In the genomic region with DNA sequence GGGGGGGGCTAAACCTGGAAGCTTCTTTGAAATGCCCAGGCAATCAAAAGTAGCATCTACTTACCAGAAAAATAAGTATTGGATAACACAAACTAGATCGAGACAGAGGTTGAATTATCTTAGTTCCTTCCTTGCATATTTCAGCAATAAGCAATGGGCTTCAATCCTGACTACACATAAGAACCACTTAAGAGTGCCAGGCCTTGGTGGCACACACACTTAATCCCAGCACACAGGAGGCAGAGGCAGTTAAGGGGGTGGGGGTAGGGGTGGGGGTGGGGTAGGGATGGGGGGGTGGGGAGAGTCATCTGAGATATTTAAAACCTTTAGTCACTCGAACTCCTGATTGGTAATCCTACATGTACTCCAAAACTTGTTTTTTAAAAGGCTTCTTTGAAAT, we compare ENCODE assay signal across 15 mouse cellular contexts.
"Had no signal": no experiment of that assay in that cellular context is flagged by ENCODE, and none has a peak within 500 bp of the region (broad histone marks: within the 10 kb centered on the region; RNA-seq: fewer than 3 reads in every experiment).

No protein-coding gene starts in this region.

- H3K36me3 ChIP-seq: kidney, embryonic 15.5 days; limb, embryonic 12.5 days; liver, embryonic 13.5 days; midbrain, embryonic 15.5 days; neural tube, embryonic 12.5 days had no signal

- H3K4me3 ChIP-seq: kidney, embryonic 15.5 days; limb, embryonic 12.5 days; liver, embryonic 13.5 days; megakaryocyte, embryonic 14.5 days; midbrain, embryonic 15.5 days; neural tube, embryonic 12.5 days had no signal

- ATAC-seq: intestine, embryonic 16.5 days; midbrain, embryonic 15.5 days had no signal

- H3K4me2 ChIP-seq: kidney, embryonic 15.5 days; limb, embryonic 12.5 days; liver, embryonic 13.5 days; midbrain, embryonic 11.5 days; midbrain, embryonic 15.5 days; neural tube, embryonic 12.5 days had no signal

- H3K9ac ChIP-seq: kidney, embryonic 15.5 days; limb, embryonic 12.5 days; liver, embryonic 13.5 days; liver, postnatal 0 days; midbrain, embryonic 15.5 days; neural tube, embryonic 12.5 days had no signal

- H3K4me1 ChIP-seq: kidney, embryonic 15.5 days; limb, embryonic 12.5 days; liver, embryonic 13.5 days; midbrain, embryonic 15.5 days; neural tube, embryonic 12.5 days had no signal

- H3K9me3 ChIP-seq: kidney, embryonic 15.5 days; limb, embryonic 12.5 days; liver, embryonic 13.5 days; midbrain, embryonic 15.5 days; neural tube, embryonic 12.5 days had no signal

- H3K27me3 ChIP-seq: kidney, embryonic 15.5 days; limb, embryonic 12.5 days; liver, embryonic 13.5 days; megakaryocyte, embryonic 14.5 days; midbrain, embryonic 15.5 days; neural tube, embryonic 12.5 days had no signal

- H3K27ac ChIP-seq: kidney, embryonic 15.5 days; limb, embryonic 12.5 days; liver, embryonic 13.5 days; macrophage; midbrain, embryonic 15.5 days; neural tube, embryonic 12.5 days had no signal

- DNase-seq: liver; liver, embryonic 13.5 days; liver, postnatal 0 days; right cerebral cortex, postnatal 4 days; spleen, adult 18-20 months; thymus, adult 18-20 months; thymus, postnatal 14 days had no signal
